Mouse (Mus musculus) stomach, postnatal 0 days (tissue): ENCODE results near the gene Nubp2. TPM values are rescaled to one million over a fixed set of nuclear protein-coding genes. Genes with fewer than 3 reads are reported as not detected.

ENCODE experiments used
- ATAC-seq: fragments of 200-750 bp; cut with Nextera tagmentation; 2 replicates; pipeline ENCODE4 v1.8.0; 2017; ENCODE audit not compliant: low FRiP score, low TSS enrichment
- DNase-seq: peaks from one replicate; pipeline ENCODE4 v3.0.0-alpha.2; 2016; ENCODE audit warnings: low spot score
- H3K27ac ChIP-seq: fragments of 300-500 bp; sonication (generic); replicated peaks from 2 replicates; pipeline ENCODE4 v1.5.1; 2014; ENCODE audit warnings: mild to moderate bottlenecking, control low read depth
- H3K27me3 ChIP-seq: fragments of 300-500 bp; sonication (generic); 2 replicates; pipeline ENCODE4 v1.6.1; 2014; ENCODE audit warnings: low read length; ENCODE audit not compliant: control insufficient read depth, insufficient read depth
- H3K36me3 ChIP-seq: fragments of 300-500 bp; sonication (generic); 2 replicates; pipeline ENCODE4 v1.6.1; 2014; ENCODE audit warnings: low read length, mixed read lengths; ENCODE audit not compliant: control insufficient read depth, insufficient read depth
- H3K4me1 ChIP-seq: fragments of 300-500 bp; sonication (generic); replicated peaks from 2 replicates; pipeline ENCODE4 v1.6.1; 2014; ENCODE audit warnings: antibody characterized with exemption; ENCODE audit not compliant: control insufficient read depth, insufficient read depth
- H3K4me2 ChIP-seq: fragments of 300-500 bp; sonication (generic); replicated peaks from 2 replicates; pipeline ENCODE4 v1.6.1; 2014; ENCODE audit warnings: low read depth, mild to moderate bottlenecking, control low read depth, moderate library complexity
- H3K4me3 ChIP-seq: fragments of 300-500 bp; sonication (generic); 2 replicates; pipeline ENCODE4 v1.5.1; 2014; ENCODE audit warnings: low read depth, low read length, control low read depth
- H3K9ac ChIP-seq: fragments of 300-500 bp; sonication (generic); 2 replicates; pipeline ENCODE4 v1.6.1; 2014; ENCODE audit warnings: mild to moderate bottlenecking, low read length, control low read depth, mixed read lengths
- H3K9me3 ChIP-seq: fragments of 300-500 bp; sonication (generic); 2 replicates; pipeline ENCODE4 v1.6.1; 2016; ENCODE audit warnings: low read length; ENCODE audit not compliant: control insufficient read depth
- CTCF ChIP-seq: IDR thresholded peaks from 2 replicates; pipeline ENCODE4 v1.5.1; 2016; ENCODE audit warnings: antibody characterized with exemption, low read depth, mild to moderate bottlenecking, moderate library complexity
- EP300 ChIP-seq: optimal IDR thresholded peaks from 2 replicates; pipeline ENCODE3; 2016; ENCODE audit warnings: antibody characterized with exemption
- WGBS: fragments of 180-500 bp; shearing (Covaris S2); extraction: QIAGEN DNeasy Blood & Tissue Kit; methylation state at CpG from one replicate; pipeline ENCODE4 v1.1.7; 2014; 5-methylcytosine and 5-hydroxymethylcytosine counted together
- polyA plus RNA-seq: library from polyadenylated mRNA; unstranded; fragments of >200 nt; fragmentation: Nextera tagmentation; extraction: Ambion mirVana; gene quantifications from 2 replicates; pipeline ENCODE4 v1.2.1, GENCODE M21; 2015

Nubp2 gene
- polyA plus RNA-seq, 1 experiment from 2014 or later, result 39.4 TPM

DNA sequence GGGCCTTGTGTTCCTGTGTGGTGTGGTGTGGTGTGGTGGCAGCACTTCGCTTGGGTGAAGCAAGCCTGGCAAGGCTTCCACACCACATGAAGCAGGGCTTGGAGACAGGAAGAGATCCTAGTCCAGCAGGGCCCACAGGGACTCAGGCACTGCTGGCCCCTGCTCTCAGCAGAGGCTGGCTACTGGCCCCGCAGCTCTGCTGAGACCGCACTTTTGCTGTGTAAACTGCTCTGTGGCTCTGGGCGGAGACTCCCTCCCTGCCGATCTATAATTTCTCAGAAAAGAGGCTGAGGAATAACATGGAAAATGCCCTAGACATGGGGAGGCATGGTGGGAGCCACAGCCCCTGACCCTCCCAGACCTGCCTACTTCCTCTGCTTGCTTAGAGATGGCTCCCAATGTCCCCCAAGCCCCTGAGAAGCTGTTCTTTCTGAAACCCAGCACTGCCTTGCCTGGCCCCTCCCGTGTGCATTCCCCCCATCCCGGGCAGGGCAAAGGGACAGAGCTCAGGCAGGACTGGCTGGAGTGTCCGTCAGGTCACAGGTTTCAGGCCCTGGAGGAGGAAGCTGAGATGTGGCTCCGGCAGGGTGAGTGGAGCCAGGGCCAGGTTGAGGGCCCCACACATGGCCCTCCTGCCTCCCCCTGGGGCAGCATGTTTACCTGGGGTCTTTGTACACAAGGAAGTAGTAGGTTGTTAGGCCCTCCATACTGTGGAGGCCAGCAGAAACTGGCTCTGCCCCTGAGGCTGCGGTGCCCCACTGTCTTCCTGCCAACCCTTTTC is 8.6 kb downstream of the Nubp2 start:
- Histone ChIP-seq H3K9ac (peak overlapping the region; percentile 53), H3K27me3 (no peaks in the 10 kb centered on the region), H3K4me2 (peak overlapping the region; percentile 27; the same call in 1 of the 2 replicates), H3K9me3 (no peaks in the 10 kb centered on the region), H3K36me3 (no peaks in the 10 kb centered on the region), H3K4me1 (no peaks in the 10 kb centered on the region), H3K4me3 (no peak overlapping the region), H3K27ac (peak overlapping the region; percentile 76)
- 30% methylated on average over 10 of the region's 10 CpGs for WGBS
- TF ChIP-seq EP300 (no peak), CTCF (no peak)
- ATAC-seq (peak; percentile 33), DNase-seq (peak; percentile 46)

DNA sequence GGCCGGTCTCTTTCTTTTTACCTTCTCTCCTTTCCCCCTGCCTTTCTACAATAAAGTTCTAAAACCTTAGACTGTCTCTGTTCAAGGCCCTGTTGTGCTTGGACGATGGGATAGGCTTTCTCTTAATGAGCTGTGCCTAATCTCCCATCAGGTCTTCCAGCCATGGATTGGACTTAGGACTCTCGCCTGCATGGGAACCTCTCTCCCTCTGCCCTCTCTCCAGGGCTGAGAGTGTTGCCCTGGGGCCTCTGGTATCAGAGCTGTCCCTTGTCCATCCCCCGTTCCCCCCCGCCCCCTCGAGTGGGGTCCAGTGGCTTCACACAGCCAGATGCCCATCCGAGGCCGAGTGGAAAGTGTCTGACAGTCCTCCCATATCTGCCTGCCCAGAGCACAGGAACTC is 11.2 kb downstream of the Nubp2 start:
- H3K9ac ChIP-seq, result no peak overlapping the region
- no peaks in the 10 kb centered on the region for H3K27me3 ChIP-seq
- TF ChIP-seq EP300 (no peak), CTCF (no peak)
- H3K27ac ChIP-seq, result no peak overlapping the region
- 86% methylated on average over 8 of the region's 8 CpGs for WGBS
- no peaks in the 10 kb centered on the region for H3K9me3 ChIP-seq
- no peak overlapping the region for H3K4me3 ChIP-seq
- ATAC-seq (no peak), DNase-seq (no peak)
- H3K36me3 ChIP-seq, result no peaks in the 10 kb centered on the region
- no peak overlapping the region for H3K4me2 ChIP-seq
- no peaks in the 10 kb centered on the region for H3K4me1 ChIP-seq

DNA sequence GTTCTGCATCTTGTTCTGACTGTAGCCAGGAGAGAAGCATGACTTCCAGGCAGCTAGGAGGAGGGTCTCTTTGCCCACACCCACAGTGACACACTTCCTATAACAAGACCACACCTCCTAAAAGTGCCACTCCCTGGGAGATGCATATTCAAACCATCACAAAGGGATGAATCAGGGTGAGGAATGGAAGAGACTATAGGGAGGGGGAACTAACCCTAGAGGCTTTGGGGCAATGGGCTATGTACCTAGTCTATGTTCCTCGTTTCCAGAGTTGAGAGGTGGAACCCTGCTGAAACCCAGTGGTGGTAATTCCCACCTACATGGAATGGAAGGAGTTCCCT is 11.8 kb downstream of the Nubp2 start:
- no peaks in the 10 kb centered on the region for H3K27me3 ChIP-seq
- H3K9me3 ChIP-seq, result no peaks in the 10 kb centered on the region
- TF ChIP-seq CTCF (no peak), EP300 (no peak)
- H3K9ac ChIP-seq, result no peak overlapping the region
- H3K36me3 ChIP-seq, result no peaks in the 10 kb centered on the region
- H3K27ac ChIP-seq, result no peak overlapping the region
- no peak overlapping the region for H3K4me2 ChIP-seq
- no peak overlapping the region for H3K4me3 ChIP-seq
- DNase-seq, result no peak
- no peak for ATAC-seq
- H3K4me1 ChIP-seq, result no peaks in the 10 kb centered on the region
- 45% methylated on average over 1 of the region's 1 CpGs for WGBS

DNA sequence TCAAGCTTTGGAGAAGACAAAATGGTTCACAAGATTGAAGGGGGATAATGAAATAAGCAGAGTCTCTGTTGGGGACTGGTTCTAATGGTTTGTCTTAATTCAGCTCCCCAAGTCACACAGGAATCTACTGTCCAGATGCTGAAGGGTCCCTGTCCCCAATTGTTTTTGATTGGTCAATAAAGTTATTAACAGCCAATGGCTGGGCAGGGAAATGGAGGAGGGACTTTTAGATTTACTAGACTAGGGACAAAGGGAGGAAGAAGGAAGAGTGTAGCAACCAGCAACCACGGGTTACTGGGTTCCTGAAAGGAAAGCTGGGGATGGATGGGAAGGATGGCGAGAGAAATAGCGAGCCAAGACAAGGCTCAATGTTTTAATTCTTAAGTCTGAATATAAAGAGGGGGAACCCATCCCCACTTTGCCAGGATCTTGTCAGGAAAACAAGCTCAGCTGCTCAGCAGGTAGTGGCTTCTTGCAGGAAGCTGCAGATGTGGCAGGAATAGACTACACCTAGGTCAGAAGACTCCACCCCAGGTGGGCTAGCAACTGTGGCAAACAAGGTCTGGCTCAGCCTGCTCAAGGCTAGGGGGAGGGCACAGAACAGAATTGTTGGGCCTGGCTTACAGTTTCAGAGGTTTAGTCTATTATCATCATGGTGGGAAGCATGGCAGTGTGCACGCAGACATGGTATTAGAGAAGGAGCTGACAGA is 12.3 kb downstream of the Nubp2 start:
- no peaks in the 10 kb centered on the region for H3K9me3 ChIP-seq
- H3K27me3 ChIP-seq, result no peaks in the 10 kb centered on the region
- H3K27ac ChIP-seq, result no peak overlapping the region
- H3K4me3 ChIP-seq, result no peak overlapping the region
- H3K36me3 ChIP-seq, result no peaks in the 10 kb centered on the region
- DNase-seq, result no peak
- no peak overlapping the region for H3K4me2 ChIP-seq
- WGBS, result 52% methylated on average over 4 of the region's 4 CpGs
- ATAC-seq, result no peak
- no peaks in the 10 kb centered on the region for H3K4me1 ChIP-seq
- H3K9ac ChIP-seq, result no peak overlapping the region
- TF ChIP-seq EP300, result no peak
- no peak for TF ChIP-seq CTCF

GRCm38 (mm10) chr17:24867914-24868313 is 18.2 kb downstream of the Nubp2 start:
- H3K4me2 ChIP-seq, result no peak overlapping the region
- H3K27ac ChIP-seq, result no peak overlapping the region
- no peaks in the 10 kb centered on the region for H3K27me3 ChIP-seq
- 94% methylated on average over 10 of the region's 10 CpGs for WGBS
- H3K4me3 ChIP-seq, result no peak overlapping the region
- DNase-seq, result no peak
- no peak for TF ChIP-seq EP300
- no peak for TF ChIP-seq CTCF
- H3K9ac ChIP-seq, result no peak overlapping the region
- 0 out of 2 replicates have a peak, but pooled peaks cover 6% of the 10 kb centered on the region for H3K36me3 ChIP-seq
- H3K9me3 ChIP-seq, result no peaks in the 10 kb centered on the region
- ATAC-seq, result no peak
- H3K4me1 ChIP-seq, result no peaks in the 10 kb centered on the region

- Histone ChIP-seq H3K4me1 (no peaks in the 10 kb centered on the region), H3K27me3 (no peaks in the 10 kb centered on the region), H3K4me3 (no peak within 1 kb of the TSS), H3K9ac (no peak within 1 kb of the TSS), H3K27ac (no peak within 1 kb of the TSS), H3K9me3 (no peaks in the 10 kb centered on the region), H3K4me2 (no peak within 1 kb of the TSS), H3K36me3 (peaks cover 14% of the 10 kb centered on the region)
- WGBS, result 87% methylated on average over 8 of the region's 8 CpGs
- TF ChIP-seq EP300 (no peak), CTCF (no peak)
- no peak for DNase-seq
- ATAC-seq, result no peak
Measured at GRCm38 (mm10) chr17:24865776-24866175, 20.4 kb downstream of the Nubp2 start, which contains the start of gene Igfals. Gene Igfals (plus strand): TSS chr17:24865997.
